Mouse (Mus musculus) right cerebral cortex, postnatal 25 days (tissue): ENCODE data around the gene Gm8126.
"Not testable (repeated sequence)": the region's sequence is repeated elsewhere in the genome, so short reads cannot be mapped to it uniquely, and the experiment has no call there.

Source experiments
- DNase-seq: peaks from one replicate; pipeline ENCODE4 v3.0.0; 2022

The Gm8126 gene

GRCm38 (mm10) chr14:43258349-43258748, at the start of gene Gm8126:
Gm8126 (plus strand) TSS chr14:43258649.
- not testable (repeated sequence) for DNase-seq

- not testable (repeated sequence) for DNase-seq
These were observed 23.2 kb upstream of the Gm8126 start, which contains the start of gene Gm8122 for GRCm38 (mm10) chr14:43235204-43235603. Gm8122 (minus strand) TSS chr14:43235304.

- DNase-seq, result not testable (repeated sequence)
These were observed 20.7 kb upstream of the Gm8126 start for GRCm38 (mm10) chr14:43237769-43238168.

GRCm38 (mm10) chr14:43249611-43250170, 8.8 kb upstream of the Gm8126 start:
- not testable (repeated sequence) for DNase-seq

GRCm38 (mm10) chr14:43250549-43251253, 7.7 kb upstream of the Gm8126 start:
- DNase-seq, result not testable (repeated sequence)

GRCm38 (mm10) chr14:43256511-43256910, 1.9 kb upstream of the Gm8126 start:
- not testable (repeated sequence) for DNase-seq

GRCm38 (mm10) chr14:43263421-43263820, 5.0 kb downstream of the Gm8126 start:
- DNase-seq, result not testable (repeated sequence)

- DNase-seq, result peak; percentile 57
These were observed 10.2 kb downstream of the Gm8126 start for GRCm38 (mm10) chr14:43268521-43269084.

GRCm38 (mm10) chr14:43269211-43269610, 10.8 kb downstream of the Gm8126 start:
- not testable (repeated sequence) for DNase-seq

- not testable (repeated sequence) for DNase-seq
These were observed 14.7 kb downstream of the Gm8126 start for GRCm38 (mm10) chr14:43273161-43273560.

GRCm38 (mm10) chr14:43274986-43275511, 16.6 kb downstream of the Gm8126 start, which contains the start of gene Gm9732:
Gm9732 (plus strand) TSS chr14:43275036.
- DNase-seq, result peak; percentile 34

- not testable (repeated sequence) for DNase-seq
These were observed 17.3 kb downstream of the Gm8126 start for GRCm38 (mm10) chr14:43275752-43276151.

GRCm38 (mm10) chr14:43277468-43277867, 19.0 kb downstream of the Gm8126 start:
- not testable (repeated sequence) for DNase-seq

- not testable (repeated sequence) for DNase-seq
These were observed 19.7 kb downstream of the Gm8126 start for GRCm38 (mm10) chr14:43278146-43278545.

- DNase-seq, result peak; percentile 31
These were observed 20.2 kb downstream of the Gm8126 start for GRCm38 (mm10) chr14:43278681-43279080.

GRCm38 (mm10) chr14:43293503-43293902, 35.1 kb downstream of the Gm8126 start, which contains the start of gene Gm8127:
Gm8127 (minus strand) TSS chr14:43293832.
- not testable (repeated sequence) for DNase-seq
